Mouse (Mus musculus): ENCODE results near the gene Clec18a. TPM values are rescaled to one million over a fixed set of nuclear protein-coding genes. Genes with fewer than 3 reads are reported as not detected.
"Not testable (repeated sequence)": the region's sequence is repeated elsewhere in the genome, so short reads cannot be mapped to it uniquely, and the experiment has no call there.

The Clec18a gene
- total RNA-seq, 2 experiments from 2014 or later = 0.63 to 1.0 TPM

DNA sequence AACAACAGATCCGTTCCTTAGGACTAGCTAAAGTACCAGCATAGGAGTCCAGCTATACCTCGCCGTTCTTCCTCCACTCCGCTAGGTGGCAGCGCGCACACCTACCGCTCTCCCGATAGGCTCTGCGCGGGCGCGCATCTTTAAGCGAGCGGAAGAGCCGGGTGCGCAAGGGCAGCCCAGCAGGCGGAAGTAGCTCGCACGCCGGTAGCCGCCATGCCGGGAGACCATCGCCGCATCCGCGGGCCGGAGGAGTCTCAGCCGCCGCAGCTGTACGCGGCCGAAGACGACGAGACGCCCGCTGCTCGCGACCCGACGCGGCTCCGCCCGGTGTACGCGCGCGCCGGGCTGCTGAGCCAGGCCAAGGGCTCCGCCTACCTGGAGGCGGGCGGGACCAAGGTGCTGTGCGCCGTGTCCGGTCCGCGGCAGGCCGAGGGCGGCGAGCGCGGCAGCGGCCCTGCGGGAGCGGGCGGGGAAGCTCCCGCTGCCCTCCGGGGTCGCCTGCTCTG is 36.0 kb downstream of the Clec18a start, which contains the start of gene Exosc6:
Exosc6 (plus strand) TSS at position 182 of the 506 bp plus-strand sequence.
- DNase-seq = peak; percentile 88

DNA sequence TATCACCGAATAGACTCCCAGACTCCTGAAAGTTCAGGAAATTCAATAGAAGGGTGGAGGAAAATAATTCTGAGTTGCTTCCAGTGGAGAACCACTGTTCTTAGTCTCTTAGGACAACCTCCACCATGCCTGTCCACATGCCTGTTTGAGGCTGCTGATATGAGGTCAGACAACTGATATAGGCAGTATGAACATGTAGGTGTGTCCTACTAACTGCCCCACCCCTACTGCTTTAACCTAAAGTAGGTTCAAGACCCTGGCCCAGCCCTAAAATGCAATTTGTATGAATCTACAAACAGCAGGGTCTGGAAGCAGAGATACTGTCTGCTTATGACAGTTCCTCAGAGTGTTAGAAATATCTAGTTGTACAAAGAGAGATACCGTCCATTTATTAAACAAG is 36.6 kb downstream of the Clec18a start:
- DNase-seq = no peak

DNA sequence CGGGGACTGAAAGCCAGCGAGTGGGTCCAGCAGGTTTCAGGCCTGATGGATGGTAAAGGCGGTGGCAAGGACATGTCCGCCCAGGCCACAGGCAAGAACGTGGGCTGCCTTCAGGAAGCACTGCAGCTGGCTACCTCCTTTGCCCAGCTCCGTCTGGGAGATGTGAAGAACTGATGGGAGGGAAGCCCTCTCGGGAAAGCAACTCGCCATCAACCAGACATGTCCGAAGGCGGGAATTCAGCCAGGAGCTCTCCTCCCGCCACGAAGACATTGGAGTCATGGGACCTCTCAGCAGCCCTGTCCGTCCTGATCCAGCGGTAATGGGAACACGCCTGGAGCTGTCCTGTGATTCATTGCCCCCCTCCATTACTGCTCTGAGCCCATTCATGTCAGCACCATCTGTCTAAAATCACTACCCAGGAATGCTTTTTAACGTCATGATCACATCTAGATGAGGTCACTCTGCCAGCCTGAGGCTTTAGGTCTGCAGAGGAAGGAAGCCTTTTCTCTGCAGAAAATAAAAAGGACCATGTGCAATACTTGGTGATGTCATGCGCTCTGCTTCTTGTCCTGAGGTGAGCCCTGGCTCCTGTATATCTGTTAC is 37.1 kb downstream of the Clec18a start:
- DNase-seq = no peak

DNA sequence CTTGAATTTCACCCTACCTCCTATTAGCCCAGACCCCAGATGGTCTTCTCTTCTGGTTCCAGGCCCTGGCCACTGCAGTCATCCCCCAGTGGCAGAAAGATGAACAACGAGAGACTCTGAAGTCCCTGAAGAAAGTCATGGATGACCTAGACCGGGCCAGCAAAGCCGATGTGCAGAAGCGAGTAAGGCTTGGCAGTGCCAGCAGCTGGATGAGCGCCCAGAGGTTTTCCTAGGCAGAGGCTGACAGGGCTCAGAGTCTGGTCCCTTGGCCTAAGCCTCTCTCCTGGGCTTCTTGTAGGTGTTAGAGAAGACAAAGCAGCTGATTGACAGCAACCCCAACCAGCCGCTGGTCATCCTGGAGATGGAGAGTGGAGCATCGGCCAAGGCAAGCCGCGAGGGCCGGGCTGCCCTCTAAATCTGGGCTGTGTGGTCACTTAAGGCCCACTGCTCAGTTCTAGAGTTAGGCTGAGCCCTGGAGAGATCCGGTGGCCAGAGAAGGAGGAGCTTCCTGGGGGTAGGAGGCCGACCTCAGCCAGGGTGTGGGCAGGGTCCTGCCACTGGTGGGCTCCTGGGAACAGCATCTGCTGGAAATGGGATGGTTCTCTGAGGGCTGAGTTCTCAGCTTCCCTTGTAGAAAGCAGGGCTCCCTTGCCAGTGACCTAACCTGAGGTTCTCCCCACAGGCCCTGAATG is 38.3 kb downstream of the Clec18a start:
- peak; percentile 57 for DNase-seq

DNA sequence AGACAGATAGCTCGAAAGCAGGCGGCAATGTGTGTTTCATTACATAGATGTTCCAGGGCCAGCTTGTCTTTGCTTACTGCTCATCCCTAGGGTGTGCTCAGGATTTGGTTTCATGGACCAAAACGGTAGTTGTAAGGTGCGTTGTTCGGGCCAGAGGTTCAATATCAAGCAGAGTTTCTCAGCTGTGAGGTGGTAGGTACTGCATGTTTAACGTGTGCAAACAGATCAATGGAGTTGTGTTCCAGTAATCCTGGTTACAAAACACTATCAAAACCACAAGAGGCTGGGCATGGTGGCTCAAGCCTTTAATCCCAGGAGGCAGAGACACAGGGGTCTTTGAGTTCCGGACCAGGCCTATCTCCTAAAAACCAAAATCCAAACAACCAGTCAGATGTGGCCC is 43.1 kb downstream of the Clec18a start:
- DNase-seq = no peak

- DNase-seq = no peak
Measured at GRCm38 (mm10) chr8:111048694-111049093, 43.5 kb downstream of the Clec18a start.

- no peak for DNase-seq
Measured at GRCm38 (mm10) chr8:111044003-111044734, 48.1 kb downstream of the Clec18a start.

GRCm38 (mm10) chr8:111042546-111042945 is 49.7 kb downstream of the Clec18a start:
- DNase-seq = no peak

DNA sequence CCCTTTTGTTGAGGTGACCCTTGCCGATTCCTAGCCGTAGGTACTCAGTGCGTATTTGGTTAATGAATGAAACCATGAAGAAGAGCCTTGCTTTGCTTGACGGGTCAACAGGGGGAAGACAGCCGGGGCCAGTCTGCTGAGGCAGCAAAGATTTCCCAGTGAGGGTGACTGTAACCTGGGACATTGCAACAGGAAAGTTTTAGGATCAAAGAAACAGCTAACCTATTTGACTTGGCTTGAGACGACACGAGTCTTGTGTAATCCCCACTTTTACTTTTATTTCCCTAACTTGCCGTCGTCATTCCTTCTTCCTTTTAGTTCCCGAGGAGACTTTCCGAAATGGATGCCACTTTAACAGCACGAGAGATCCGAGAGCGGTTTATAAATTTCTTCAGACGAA is 55.6 kb downstream of the Clec18a start:
- DNase-seq = no peak

- DNase-seq = no peak
Measured at GRCm38 (mm10) chr8:111034276-111034675, 58.0 kb downstream of the Clec18a start.

- peak; percentile 90 for DNase-seq
Measured at GRCm38 (mm10) chr8:111033482-111034215, 58.6 kb downstream of the Clec18a start.

- DNase-seq = no peak
Measured at GRCm38 (mm10) chr8:111032916-111033315, 59.3 kb downstream of the Clec18a start, which contains the start of gene Aars. Gene Aars, plus strand, starts transcription at chr8:111033144.

- DNase-seq = no peak
Measured at GRCm38 (mm10) chr8:111031572-111031971, 60.7 kb downstream of the Clec18a start, which contains the start of gene Ddx19b. Gene Ddx19b, minus strand, starts transcription at chr8:111031751.

GRCm38 (mm10) chr8:111030045-111030444 is 62.2 kb downstream of the Clec18a start:
- no peak for DNase-seq

- no peak for DNase-seq
Measured at GRCm38 (mm10) chr8:111029589-111029988, 62.6 kb downstream of the Clec18a start.

GRCm38 (mm10) chr8:111027391-111027937 is 64.8 kb downstream of the Clec18a start:
- DNase-seq = peak; percentile 78

GRCm38 (mm10) chr8:111026609-111027008 is 65.6 kb downstream of the Clec18a start:
- not testable (repeated sequence) for DNase-seq

GRCm38 (mm10) chr8:111010230-111010991 is 81.8 kb downstream of the Clec18a start:
- DNase-seq = not testable (repeated sequence)
